Mouse (Mus musculus) hindbrain, embryonic 16.5 days (tissue): Measurements from ENCODE around the gene Zfp423. TPM values are rescaled to one million over a fixed set of nuclear protein-coding genes. Genes with fewer than 3 reads are reported as not detected.
A peak's percentile ranks its signal among the peaks of the same experiment; 100 is the strongest.

ENCODE experiments used
- ATAC-seq: fragments of 200-750 bp; cut with Nextera tagmentation; 2 replicates; pipeline ENCODE4 v1.8.0; 2017; ENCODE audit warnings: moderate TSS enrichment, moderate library complexity
- H3K27ac ChIP-seq: fragments of 300-500 bp; sonication (generic); 2 replicates; pipeline ENCODE4 v1.5.1; 2014; ENCODE audit warnings: low read depth, mild to moderate bottlenecking, control low read depth, low read length, moderate library complexity
- H3K27me3 ChIP-seq: fragments of 300-500 bp; sonication (generic); replicated peaks from 2 replicates; pipeline ENCODE4 v1.6.1; 2014; ENCODE audit warnings: low read length; ENCODE audit not compliant: control insufficient read depth, insufficient read depth
- H3K36me3 ChIP-seq: fragments of 300-500 bp; sonication (generic); 2 replicates; pipeline ENCODE4 v1.6.1; 2014; ENCODE audit warnings: mild to moderate bottlenecking, low read length, moderate library complexity, mixed read lengths; ENCODE audit not compliant: control insufficient read depth, insufficient read depth
- H3K4me1 ChIP-seq: fragments of 300-500 bp; sonication (generic); 2 replicates; pipeline ENCODE4 v1.6.1; 2014; ENCODE audit warnings: low read depth, low read length; ENCODE audit not compliant: control insufficient read depth, insufficient read depth
- H3K4me2 ChIP-seq: fragments of 300-500 bp; sonication (generic); 2 replicates; pipeline ENCODE4 v1.6.1; 2014; ENCODE audit warnings: mild to moderate bottlenecking, low read length, control low read depth, moderate library complexity
- H3K4me3 ChIP-seq: fragments of 300-500 bp; sonication (generic); 2 replicates; pipeline ENCODE4 v1.5.1; 2014; ENCODE audit warnings: mild to moderate bottlenecking, low read length, control low read depth, moderate library complexity
- H3K9ac ChIP-seq: fragments of 300-500 bp; sonication (generic); 2 replicates; pipeline ENCODE4 v1.6.1; 2014; ENCODE audit warnings: low read depth, mild to moderate bottlenecking, control low read depth, low read length, moderate library complexity
- H3K9me3 ChIP-seq: fragments of 300-500 bp; sonication (generic); 2 replicates; pipeline ENCODE4 v1.6.1; 2014; ENCODE audit warnings: mild to moderate bottlenecking, low read length, moderate library complexity; ENCODE audit not compliant: control insufficient read depth
- WGBS: fragments of 180-500 bp; shearing (Covaris S2); extraction: QIAGEN DNeasy Blood & Tissue Kit; methylation state at CpG from one replicate; pipeline ENCODE4 v1.1.7; 2014; 5-methylcytosine and 5-hydroxymethylcytosine counted together
- polyA plus RNA-seq: library from polyadenylated mRNA; unstranded; fragments of >200 nt; fragmentation: Nextera tagmentation; extraction: Ambion mirVana; gene quantifications from 2 replicates; pipeline ENCODE4 v1.2.1, GENCODE M21; 2015

Gene Zfp423
- polyA plus RNA-seq, 1 experiment from 2014 or later: 21.6 TPM

GRCm38 (mm10) chr8:87957871-87958450 is 1.4 kb downstream of the Zfp423 start:
- peaks cover 3% of the 10 kb centered on the region for H3K27me3 ChIP-seq
- ATAC-seq: no peak
- peaks cover 60% of the 10 kb centered on the region for H3K4me1 ChIP-seq
- H3K4me2 ChIP-seq: peak overlapping the region; percentile 93
- under 1% methylated on average over 20 of the region's 20 CpGs for WGBS
- H3K4me3 ChIP-seq: peak overlapping the region; percentile 90
- peak overlapping the region; percentile 96 for H3K27ac ChIP-seq
- no peaks in the 10 kb centered on the region for H3K36me3 ChIP-seq
- no peaks in the 10 kb centered on the region for H3K9me3 ChIP-seq
- peak overlapping the region; percentile 92 for H3K9ac ChIP-seq

DNA sequence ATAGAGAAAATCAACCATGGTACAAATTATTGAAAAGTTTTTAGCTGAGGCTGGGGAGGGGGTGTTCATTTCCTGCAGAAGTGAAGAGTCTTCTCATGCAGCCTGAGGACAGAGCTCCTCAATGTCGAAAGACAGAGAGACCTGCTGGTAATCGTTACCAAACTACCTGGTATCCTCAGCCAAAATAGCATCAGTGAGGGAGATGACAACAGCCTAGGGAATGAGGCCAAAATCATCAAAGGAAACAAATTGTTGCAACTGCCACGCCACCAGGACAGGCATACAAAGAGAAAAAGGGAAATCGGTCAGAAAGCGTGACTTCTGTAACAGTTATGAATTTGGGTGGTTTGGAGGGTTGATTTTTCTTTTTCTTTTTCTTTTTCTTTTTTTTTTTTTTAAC is 3.4 kb downstream of the Zfp423 start:
- Histone ChIP-seq H3K9ac (no peak overlapping the region), H3K27ac (no peak overlapping the region), H3K27me3 (peaks cover under 1% of the 10 kb centered on the region; the same call in 1 of the 2 replicates), H3K9me3 (no peaks in the 10 kb centered on the region), H3K36me3 (no peaks in the 10 kb centered on the region), H3K4me1 (peaks cover 44% of the 10 kb centered on the region), H3K4me2 (peak overlapping the region; percentile 93), H3K4me3 (no peak overlapping the region)
- ATAC-seq: no peak
- 48% methylated on average over 5 of the region's 5 CpGs for WGBS

DNA sequence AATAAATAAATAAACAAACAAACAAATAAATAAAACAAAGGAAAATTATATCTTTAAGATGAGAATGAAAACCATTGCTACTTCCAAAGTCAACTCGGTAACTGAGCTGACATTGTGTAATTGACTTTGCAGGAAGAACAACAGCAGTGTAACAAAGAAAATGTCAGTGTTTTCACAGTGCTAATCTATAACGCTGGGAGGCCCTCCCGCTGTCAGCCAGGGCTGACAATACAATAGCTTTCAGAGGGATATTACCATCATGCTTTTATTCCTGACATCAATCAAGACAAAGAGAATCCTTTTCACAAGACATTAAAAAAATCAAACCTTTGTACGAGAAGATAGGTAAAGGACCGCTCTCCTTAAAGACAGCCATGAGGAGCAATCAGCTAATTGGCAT is 5.9 kb downstream of the Zfp423 start:
- Histone ChIP-seq H3K4me1 (peaks cover 44% of the 10 kb centered on the region), H3K36me3 (no peaks in the 10 kb centered on the region), H3K9me3 (no peaks in the 10 kb centered on the region), H3K9ac (no peak overlapping the region), H3K27ac (no peak overlapping the region), H3K4me3 (no peak overlapping the region), H3K27me3 (no peaks in the 10 kb centered on the region), H3K4me2 (peak overlapping the region; percentile 17; the same call in 1 of the 2 replicates)
- ATAC-seq: no peak
- 18% methylated on average over 5 of the region's 5 CpGs for WGBS

DNA sequence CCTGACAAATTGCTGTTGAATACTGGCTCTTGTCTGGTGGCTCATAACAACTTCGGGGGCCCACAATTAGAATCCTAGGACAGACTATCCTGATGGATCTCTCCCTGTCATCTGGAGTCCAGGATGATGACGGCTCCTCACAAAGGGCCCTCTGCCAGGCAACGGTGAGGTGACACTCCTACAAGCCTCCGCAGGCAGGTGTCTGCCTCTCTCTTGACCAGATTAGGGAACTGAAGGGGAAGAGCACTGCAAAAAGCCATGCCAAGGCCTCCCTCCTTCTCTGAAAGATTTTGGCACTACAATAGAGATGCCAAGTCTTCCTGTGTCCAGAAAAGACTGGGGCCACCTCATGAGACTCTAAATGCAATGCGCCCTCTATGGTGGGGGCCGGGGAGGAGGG is 7.1 kb downstream of the Zfp423 start:
- ATAC-seq: no peak
- Histone ChIP-seq H3K4me3 (no peak overlapping the region), H3K9ac (no peak overlapping the region), H3K36me3 (no peaks in the 10 kb centered on the region), H3K27me3 (no peaks in the 10 kb centered on the region), H3K4me2 (no peak overlapping the region), H3K4me1 (peaks cover 38% of the 10 kb centered on the region), H3K27ac (no peak overlapping the region), H3K9me3 (no peaks in the 10 kb centered on the region)
- 52% methylated on average over 6 of the region's 6 CpGs for WGBS

DNA sequence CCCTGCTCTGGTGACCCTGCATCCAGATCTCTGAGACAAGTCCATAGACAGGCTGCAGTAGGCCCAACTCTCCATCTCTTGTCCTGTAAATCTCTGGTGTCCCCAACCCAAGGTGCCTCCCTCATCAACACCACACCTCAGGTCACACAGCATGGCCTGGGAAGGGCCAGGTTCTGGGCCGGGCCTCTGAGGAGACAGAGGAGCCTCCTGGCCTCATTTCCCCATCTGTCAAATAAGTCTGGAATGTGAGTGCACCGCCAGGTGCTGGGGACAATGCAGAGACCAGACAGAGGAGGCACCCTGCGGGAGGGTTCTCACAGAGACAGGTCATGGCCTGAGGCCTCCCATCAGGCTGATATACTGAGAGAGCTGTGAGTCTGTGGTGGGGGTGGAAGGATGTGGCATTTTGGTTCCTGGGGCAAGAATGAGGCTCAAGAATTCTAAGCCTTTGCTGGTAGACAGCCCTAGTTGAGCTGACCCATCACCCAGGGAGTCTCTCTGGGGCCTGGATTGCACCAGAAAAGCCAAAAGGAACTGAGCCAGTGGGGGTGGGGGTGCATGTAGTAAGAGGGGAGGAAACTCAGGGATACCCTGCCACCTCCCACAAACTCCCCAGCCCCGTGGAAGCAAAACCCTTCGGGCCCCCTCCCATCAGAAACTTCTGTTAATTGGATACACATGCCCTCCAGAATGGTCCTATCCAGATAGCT is 15.0 kb downstream of the Zfp423 start:
- 34% methylated on average over 5 of the region's 5 CpGs for WGBS
- no peak overlapping the region for H3K4me3 ChIP-seq
- H3K9me3 ChIP-seq: no peaks in the 10 kb centered on the region
- H3K27ac ChIP-seq: no peak overlapping the region
- no peaks in the 10 kb centered on the region for H3K27me3 ChIP-seq
- no peaks in the 10 kb centered on the region for H3K36me3 ChIP-seq
- H3K4me1 ChIP-seq: peaks cover 21% of the 10 kb centered on the region
- peak overlapping the region; percentile 70; the same call in 1 of the 2 replicates for H3K9ac ChIP-seq
- H3K4me2 ChIP-seq: peak overlapping the region; percentile 88
- ATAC-seq: peak; percentile 13

- peak overlapping the region; percentile 44 for H3K4me3 ChIP-seq
- peak overlapping the region; percentile 88 for H3K4me2 ChIP-seq
- peaks cover 28% of the 10 kb centered on the region for H3K4me1 ChIP-seq
- H3K9me3 ChIP-seq: no peaks in the 10 kb centered on the region
- H3K36me3 ChIP-seq: no peaks in the 10 kb centered on the region
- H3K27me3 ChIP-seq: no peaks in the 10 kb centered on the region
- H3K27ac ChIP-seq: no peak overlapping the region
- peak overlapping the region; percentile 70 for H3K9ac ChIP-seq
- WGBS: 5% methylated on average over 42 of the region's 42 CpGs
- ATAC-seq: peak; percentile 43
Observed at GRCm38 (mm10) chr8:87943651-87944091, 15.7 kb downstream of the Zfp423 start.

GRCm38 (mm10) chr8:87940646-87941045 is 18.7 kb downstream of the Zfp423 start:
- Histone ChIP-seq H3K36me3 (no peaks in the 10 kb centered on the region), H3K4me3 (no peak overlapping the region), H3K27me3 (no peaks in the 10 kb centered on the region), H3K4me1 (peaks cover 46% of the 10 kb centered on the region), H3K9ac (no peak overlapping the region), H3K27ac (no peak overlapping the region), H3K9me3 (no peaks in the 10 kb centered on the region), H3K4me2 (no peak overlapping the region)
- WGBS: 25% methylated on average over 6 of the region's 6 CpGs
- ATAC-seq: no peak

DNA sequence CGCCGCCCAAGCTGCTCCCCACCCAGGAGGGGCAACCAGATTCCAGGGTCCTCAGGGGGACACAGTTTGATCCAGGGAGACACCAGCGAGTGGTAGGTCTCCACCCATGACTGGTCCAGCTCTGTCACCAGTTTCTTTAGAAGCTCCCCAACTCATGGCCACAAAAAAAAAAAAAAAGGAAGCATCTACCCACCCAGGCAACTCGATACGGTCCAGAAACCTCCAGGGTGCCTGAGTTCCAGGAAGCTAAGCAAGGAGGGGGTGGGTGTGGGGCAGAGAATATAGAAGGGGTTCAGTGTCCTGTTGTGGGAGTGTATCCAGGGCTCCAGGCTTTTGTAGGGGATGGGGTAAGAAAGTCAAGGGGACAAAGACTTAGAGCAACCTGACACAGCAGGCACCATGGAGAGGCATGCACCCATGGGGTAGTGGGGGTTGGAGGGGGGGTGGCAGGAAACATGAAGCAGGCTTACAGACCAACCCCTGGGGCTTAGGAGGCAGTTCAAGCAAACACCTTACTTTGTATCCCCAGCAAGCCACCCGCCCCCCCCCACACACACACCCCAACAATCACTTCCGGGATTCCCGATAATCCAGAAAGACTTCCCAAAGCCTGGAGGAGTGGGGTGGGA is 20.0 kb downstream of the Zfp423 start:
- no peak for ATAC-seq
- 17% methylated on average over 8 of the region's 8 CpGs for WGBS
- Histone ChIP-seq H3K27ac (peak overlapping the region; percentile 65), H3K4me3 (no peak overlapping the region), H3K4me2 (peak overlapping the region; percentile 34), H3K36me3 (no peaks in the 10 kb centered on the region), H3K4me1 (peaks cover 46% of the 10 kb centered on the region), H3K9ac (peak overlapping the region; percentile 11), H3K27me3 (no peaks in the 10 kb centered on the region), H3K9me3 (no peaks in the 10 kb centered on the region)
